Comparison of ENCODE assay signal across 10 mouse cellular contexts in the genomic region with DNA sequence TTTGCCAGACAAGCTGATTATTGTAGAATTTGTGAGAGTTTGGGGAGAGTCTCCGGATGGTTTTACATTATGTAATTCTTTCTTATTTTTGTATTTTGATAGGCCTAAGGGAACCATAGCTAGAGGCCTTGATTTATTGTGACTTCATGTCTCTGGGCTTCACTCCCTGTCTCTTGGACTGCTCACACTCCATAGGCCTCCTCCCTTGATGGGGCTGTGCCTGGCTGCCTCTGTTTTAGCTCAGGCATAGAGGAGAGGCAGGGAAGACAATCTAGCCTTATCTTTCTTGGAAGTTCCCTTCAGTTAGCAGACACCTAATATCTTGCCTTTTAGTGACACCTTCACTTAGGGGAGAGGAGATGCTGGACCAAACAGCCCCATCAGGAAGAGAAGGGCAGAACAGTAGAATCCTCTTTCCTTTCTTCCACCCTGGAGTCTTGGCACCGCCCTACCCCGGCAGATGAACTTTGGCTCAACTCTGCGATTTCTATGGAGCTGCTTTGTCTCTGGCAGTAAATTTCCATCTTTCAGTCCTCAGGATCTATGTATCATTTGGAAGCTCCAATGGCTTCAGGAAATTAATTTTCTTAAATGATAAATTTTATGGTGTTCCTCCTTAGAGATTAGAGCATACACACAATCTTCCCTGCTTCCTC. TPM values are rescaled to one million over a fixed set of nuclear protein-coding genes. Genes with fewer than 3 reads are reported as not detected.
A peak's percentile ranks its signal among the peaks of the same experiment; 100 is the strongest.
DNase-seq lines count a peak whose midpoint lies in the region; ATAC-seq lines count a peak whose summit lies in the region.
"Had no signal": no experiment of that assay in that cellular context is flagged by ENCODE, and none has a peak within 500 bp of the region (broad histone marks: within the 10 kb centered on the region; RNA-seq: fewer than 3 reads in every experiment).

No protein-coding gene starts in this region.

- 0 out of 2 replicates have a peak, but pooled peaks have one; percentile 52 for ATAC-seq in limb, embryonic 11.5 days (ENCODE audit: insufficient number of reproducible peaks, low FRiP score, low TSS enrichment, low read depth)
- ATAC-seq in stomach, embryonic 14.5 days (ENCODE audit: insufficient number of reproducible peaks, insufficient read depth, low FRiP score, low read depth), result peak; percentile 62; the same call in 1 of the 2 replicates
- no peak for ATAC-seq in megakaryocyte-erythroid progenitor cell, adult 5-6 weeks (replicated peaks; ENCODE audit: low FRiP score, low TSS enrichment, poor library complexity, severe bottlenecking)

- WGBS in limb, embryonic 11.5 days, result 82% methylated on average over 4 of the region's 4 CpGs
- 84% methylated on average over 4 of the region's 4 CpGs for WGBS in limb, embryonic 10.5 days
- WGBS in stomach, embryonic 14.5 days, result 78% methylated on average over 4 of the region's 4 CpGs

- no peak overlapping the region for H3K27ac ChIP-seq in limb, embryonic 11.5 days (replicated peaks; ENCODE audit: low read depth, low read length)
- H3K27ac ChIP-seq in limb, embryonic 10.5 days, result no peak overlapping the region
- H3K27ac ChIP-seq in stomach, embryonic 14.5 days (ENCODE audit: low read length), result no peak overlapping the region; the same call in 1 of the 2 replicates

- H3K27me3 ChIP-seq in limb, embryonic 11.5 days (ENCODE audit: control insufficient read depth, insufficient read depth, low read length), result no peaks in the 10 kb centered on the region
- no peaks in the 10 kb centered on the region for H3K27me3 ChIP-seq in limb, embryonic 10.5 days (ENCODE audit: low read depth, poor library complexity, severe bottlenecking)
- H3K27me3 ChIP-seq in stomach, embryonic 14.5 days (ENCODE audit: control insufficient read depth, insufficient read depth, low read length), result no peaks in the 10 kb centered on the region

- no peaks in the 10 kb centered on the region; the same call in 1 of the 2 replicates for H3K4me1 ChIP-seq in limb, embryonic 11.5 days (ENCODE audit: control insufficient read depth, insufficient read depth, low read length)
- H3K4me1 ChIP-seq in limb, embryonic 10.5 days, result peaks cover 20% of the 10 kb centered on the region
- no peaks in the 10 kb centered on the region for H3K4me1 ChIP-seq in stomach, embryonic 14.5 days (ENCODE audit: control insufficient read depth, insufficient read depth, low read length)

- no peak overlapping the region for H3K4me3 ChIP-seq in limb, embryonic 11.5 days (ENCODE audit: low read depth, low read length)
- H3K4me3 ChIP-seq in limb, embryonic 10.5 days, result no peak overlapping the region
- no peak overlapping the region for H3K4me3 ChIP-seq in stomach, embryonic 14.5 days (ENCODE audit: low read depth, low read length)

- no peak overlapping the region for H3K9ac ChIP-seq in limb, embryonic 11.5 days (ENCODE audit: low read length)
- H3K9ac ChIP-seq in stomach, embryonic 14.5 days (replicated peaks; ENCODE audit: low read depth, low read length), result no peak overlapping the region

- H3K4me2 ChIP-seq in limb, embryonic 11.5 days (ENCODE audit: low read depth, severe bottlenecking), result no peak overlapping the region
- no peak overlapping the region for H3K4me2 ChIP-seq in stomach, embryonic 14.5 days (replicated peaks; ENCODE audit: low read depth, low read length)

- H3K9me3 ChIP-seq in limb, embryonic 11.5 days (ENCODE audit: control insufficient read depth, low read length), result no peaks in the 10 kb centered on the region
- H3K9me3 ChIP-seq in limb, embryonic 10.5 days (replicated peaks), result no peaks in the 10 kb centered on the region
- H3K9me3 ChIP-seq in stomach, embryonic 14.5 days (ENCODE audit: control insufficient read depth, low read depth, low read length), result no peaks in the 10 kb centered on the region

- no peak for DNase-seq in limb, embryonic 11.5 days (ENCODE audit: low spot score)
- no peak for DNase-seq in limb, embryonic 10.5 days (ENCODE audit: low spot score)
- DNase-seq in heart, adult 9 months (ENCODE audit: low spot score in 2 of 2), result peak; percentile 22 to 48
- DNase-seq in kidney, postnatal 10 days, result peak; percentile 70
- DNase-seq in frontal cortex, adult 2 months (ENCODE audit: extremely low spot score in 1 of 2, low spot score in 1 of 2), result no peak
- no peak for DNase-seq in left cerebral cortex, adult 18-20 months (ENCODE audit: low spot score in 2 of 2)
- DNase-seq: thymus, postnatal 14 days had no signal

- H3K36me3 ChIP-seq in limb, embryonic 11.5 days (ENCODE audit: control insufficient read depth, insufficient read depth, low read length), result no peaks in the 10 kb centered on the region
- no peaks in the 10 kb centered on the region for H3K36me3 ChIP-seq in limb, embryonic 10.5 days
- H3K36me3 ChIP-seq in stomach, embryonic 14.5 days (ENCODE audit: control insufficient read depth, insufficient read depth, low read length), result no peaks in the 10 kb centered on the region

RNA-seq across cellular contexts. Expression of a gene that starts 1.5 kb away (rescaled TPM):
- polyA plus RNA-seq in limb, embryonic 11.5 days (2014; fragmentation: Nextera tagmentation; extraction: Ambion mirVana), result 0.10 TPM in 1 of 2 replicates, not detected in the other
- not detected in 2 replicates for polyA plus RNA-seq in limb, embryonic 10.5 days (2016; fragmentation: Nextera tagmentation; extraction: Ambion mirVana)
- 0.13 and 0.16 TPM in 2 replicates for polyA plus RNA-seq in stomach, embryonic 14.5 days (2014; fragmentation: Nextera tagmentation; extraction: Ambion mirVana)
- not detected in 2 replicates for total RNA-seq in megakaryocyte-erythroid progenitor cell, adult 5-6 weeks (2014; fragmentation: Nextera tagmentation)
- not detected in 2 replicates for total RNA-seq in megakaryocyte-erythroid progenitor cell, adult 5-6 weeks (2017)
- 0.12 and 0.27 TPM in 2 replicates for polyA plus RNA-seq in frontal cortex, adult 2 months (2012; rRNA removed)
- not detected for total RNA-seq in left cerebral cortex, adult 18-20 months (2021)
- polyA plus RNA-seq: brain, embryonic 14.5 days had no signal

RNA-seq across cellular contexts. Expression of a gene that starts 40.3 kb away (rescaled TPM):
- 1.6 and 2.2 TPM in 2 replicates for polyA plus RNA-seq in limb, embryonic 11.5 days (2014; fragmentation: Nextera tagmentation; extraction: Ambion mirVana)
- 0.08 TPM in 1 of 2 replicates, not detected in the other for polyA plus RNA-seq in limb, embryonic 10.5 days (2016; fragmentation: Nextera tagmentation; extraction: Ambion mirVana)
- 1.4 and 2.6 TPM in 2 replicates for polyA plus RNA-seq in stomach, embryonic 14.5 days (2014; fragmentation: Nextera tagmentation; extraction: Ambion mirVana)
- not detected in 2 replicates for total RNA-seq in megakaryocyte-erythroid progenitor cell, adult 5-6 weeks (2014; fragmentation: Nextera tagmentation)
- not detected in 2 replicates for total RNA-seq in megakaryocyte-erythroid progenitor cell, adult 5-6 weeks (2017)
- polyA plus RNA-seq in frontal cortex, adult 2 months (2012; rRNA removed), result 2.2 and 2.6 TPM in 2 replicates
- 1 to 10 TPM; 3.8 to 4.0 TPM for total RNA-seq in left cerebral cortex, adult 18-20 months (2021)

RNA-seq across cellular contexts. Expression of a gene that starts 45.5 kb away (rescaled TPM):
- polyA plus RNA-seq in limb, embryonic 11.5 days (2014; fragmentation: Nextera tagmentation; extraction: Ambion mirVana), result not detected in 2 replicates
- not detected in 2 replicates for polyA plus RNA-seq in limb, embryonic 10.5 days (2016; fragmentation: Nextera tagmentation; extraction: Ambion mirVana)
- polyA plus RNA-seq in stomach, embryonic 14.5 days (2014; fragmentation: Nextera tagmentation; extraction: Ambion mirVana), result 0.13 and 0.16 TPM in 2 replicates
- total RNA-seq in megakaryocyte-erythroid progenitor cell, adult 5-6 weeks (2014; fragmentation: Nextera tagmentation), result not detected in 2 replicates
- not detected in 2 replicates for total RNA-seq in megakaryocyte-erythroid progenitor cell, adult 5-6 weeks (2017)
- not detected in 2 replicates for polyA plus RNA-seq in frontal cortex, adult 2 months (2012; rRNA removed)
- total RNA-seq in left cerebral cortex, adult 18-20 months (2021), result not detected
- polyA plus RNA-seq: brain, embryonic 14.5 days had no signal

Comparison
In these comparisons a context has a peak if more than half of its experiments do, and no peak if none do; other contexts are left out.
1. DNase-seq: peak in heart, adult 9 months (2 of 2) and kidney, postnatal 10 days (single experiment); none in limb, embryonic 11.5 days (single experiment), limb, embryonic 10.5 days (single experiment), frontal cortex, adult 2 months (0 of 2) and left cerebral cortex, adult 18-20 months (0 of 2).